In the genomic region with DNA sequence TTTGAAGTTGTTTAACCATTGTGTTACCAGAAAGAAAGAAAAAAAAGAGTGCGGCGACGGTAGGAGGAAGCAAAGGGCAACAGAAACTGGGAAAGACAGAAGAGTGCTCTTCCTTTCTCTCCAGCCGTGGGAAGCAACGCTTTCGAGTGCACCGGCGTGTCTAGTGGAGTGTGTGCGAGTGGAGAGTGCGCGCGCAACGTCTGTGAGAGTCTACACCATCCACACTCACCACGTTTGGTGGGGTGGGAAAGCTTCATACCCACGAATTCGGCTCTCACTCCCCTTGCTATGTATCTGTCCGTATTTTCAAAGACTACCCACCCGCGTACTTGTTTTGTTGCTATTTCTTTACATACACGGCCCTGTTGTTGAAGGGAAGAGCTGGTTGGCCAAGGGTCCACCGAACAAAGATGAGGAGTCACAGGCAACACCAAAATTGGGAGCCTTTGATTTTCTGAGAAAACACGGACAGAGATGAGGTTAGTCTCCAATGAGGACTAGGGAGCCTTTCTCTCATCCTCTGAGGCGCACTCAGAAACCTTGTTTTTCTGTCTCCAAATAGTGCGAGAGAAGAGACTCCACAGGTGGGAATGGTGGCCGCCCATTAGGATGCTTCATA, we compare ENCODE assay signal across 8 mouse cellular contexts. TPM values are rescaled to one million over a fixed set of nuclear protein-coding genes. Genes with fewer than 3 reads are reported as not detected.
DNase-seq lines count a peak whose midpoint lies in the region; ATAC-seq lines count a peak whose summit lies in the region.

No protein-coding gene starts in this region.

- H3K9me3 ChIP-seq in liver, embryonic 13.5 days (replicated peaks), result no peaks in the 10 kb centered on the region

- no peaks in the 10 kb centered on the region for H3K36me3 ChIP-seq in liver, embryonic 13.5 days

- DNase-seq in cerebellum, adult 11-12 months, result peak; percentile 9
- DNase-seq in cerebellum, adult 11 months, result no peak
- DNase-seq in right cerebral cortex, postnatal 4 days, result peak; percentile 22
- DNase-seq in right cerebral cortex, postnatal 36 days (ENCODE audit: low spot score in 2 of 2), result no peak
- no peak for DNase-seq in liver, embryonic 13.5 days
- no peak for DNase-seq in urinary bladder, postnatal 36 days (ENCODE audit: low spot score in 2 of 2)
- DNase-seq in layer of hippocampus, adult 9-10 months (ENCODE audit: low spot score), result no peak
- DNase-seq in thymus, postnatal 14 days, result no peak

- no peak overlapping the region for H3K27ac ChIP-seq in liver, embryonic 13.5 days

- H3K4me3 ChIP-seq in liver, embryonic 13.5 days (replicated peaks), result peak overlapping the region; percentile 35

- peak overlapping the region; percentile 45 for H3K4me2 ChIP-seq in liver, embryonic 13.5 days

- peaks cover 19% of the 10 kb centered on the region for H3K4me1 ChIP-seq in liver, embryonic 13.5 days (replicated peaks)

- H3K27me3 ChIP-seq in liver, embryonic 13.5 days, result peaks cover 86% of the 10 kb centered on the region

- no peak overlapping the region for H3K9ac ChIP-seq in liver, embryonic 13.5 days

- ATAC-seq in liver, embryonic 13.5 days (ENCODE audit: low read depth), result no peak

- 4% methylated on average over 25 of the region's 25 CpGs for WGBS in liver, embryonic 13.5 days (ENCODE audit: insufficient replicate concordance)

RNA-seq across cellular contexts. Expression of a gene that starts 0.8 kb away (rescaled TPM):
- polyA plus RNA-seq in liver, embryonic 13.5 days (2015; fragmentation: Nextera tagmentation; extraction: Ambion mirVana), result not detected in 2 replicates

Comparison
In these comparisons a context has a peak if more than half of its experiments do, and no peak if none do; other contexts are left out.
1. DNase-seq: peak in cerebellum, adult 11-12 months (single experiment) and right cerebral cortex, postnatal 4 days (single experiment); none in cerebellum, adult 11 months (single experiment), right cerebral cortex, postnatal 36 days (0 of 2), liver, embryonic 13.5 days (single experiment), urinary bladder, postnatal 36 days (0 of 2), layer of hippocampus, adult 9-10 months (single experiment) and thymus, postnatal 14 days (single experiment).